Mouse (Mus musculus) skeletal muscle tissue, adult 2 months (tissue): ENCODE results near the gene Bmyc.
"Not testable (repeated sequence)": the region's sequence is repeated elsewhere in the genome, so short reads cannot be mapped to it uniquely, and the experiment has no call there.

Source experiments
- DNase-seq: peaks from one replicate; pipeline ENCODE4 v3.0.0-alpha.2; 2012; ENCODE audit warnings: low read depth, low spot score

The Bmyc gene

DNA sequence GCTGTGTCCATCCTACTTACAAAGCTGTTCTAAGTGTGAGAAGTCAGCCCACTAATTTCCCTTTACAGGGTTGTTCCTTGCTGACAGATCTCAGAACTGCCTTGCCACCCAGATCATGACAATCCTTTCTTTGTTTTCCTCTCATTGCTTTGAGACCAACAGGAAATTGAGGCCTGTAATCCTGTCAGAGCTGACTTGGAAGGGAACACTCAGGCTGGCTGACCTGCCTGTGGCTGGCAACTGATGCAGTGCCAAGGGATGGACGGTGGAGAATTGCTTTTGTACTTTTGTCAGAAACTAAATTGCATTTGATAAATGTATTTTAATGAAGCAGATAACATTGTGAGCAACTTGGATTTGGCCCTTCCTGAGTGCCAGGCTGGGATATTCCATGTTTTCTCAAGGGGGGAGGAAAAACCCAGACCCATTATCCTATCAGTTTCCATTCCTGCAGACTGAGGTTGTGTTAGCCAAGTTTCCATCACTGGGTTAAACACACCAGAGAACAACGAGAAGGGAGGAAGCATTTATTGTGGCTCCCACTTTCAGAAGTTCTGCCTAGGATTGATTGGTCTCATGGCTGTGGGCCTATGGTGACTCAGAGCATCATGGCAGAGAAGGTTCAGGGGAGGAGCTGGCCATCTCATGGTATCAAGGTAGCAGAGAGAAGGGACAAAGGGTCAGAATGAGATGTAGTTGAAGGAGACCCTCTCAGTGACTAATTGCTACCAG lies 26.8 kb downstream of the Bmyc start:
- no peak for DNase-seq

DNA sequence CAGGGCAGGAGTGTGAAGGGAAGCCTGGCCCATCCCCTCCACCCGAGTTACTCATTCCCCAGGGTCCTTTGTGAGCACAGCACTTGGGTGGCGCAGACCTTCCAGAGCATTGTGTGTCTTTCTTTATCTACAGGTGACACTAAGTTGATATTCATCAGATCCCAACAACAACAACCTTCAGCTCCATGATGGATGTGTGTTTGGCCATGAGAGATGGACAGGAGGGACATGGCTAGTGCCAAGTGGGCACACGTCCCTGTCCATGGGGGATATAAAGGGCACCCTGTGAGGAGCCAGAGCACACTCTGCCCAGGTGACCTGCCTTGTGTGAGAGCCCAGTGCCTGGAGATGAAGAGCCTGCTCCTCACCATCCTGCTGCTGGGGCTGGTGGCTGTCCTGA lies 30.2 kb downstream of the Bmyc start, which contains the start of gene Obp2b:
Obp2b (plus strand) TSS at position 301 of the 400 bp plus-strand sequence.
- not testable (repeated sequence) for DNase-seq

DNA sequence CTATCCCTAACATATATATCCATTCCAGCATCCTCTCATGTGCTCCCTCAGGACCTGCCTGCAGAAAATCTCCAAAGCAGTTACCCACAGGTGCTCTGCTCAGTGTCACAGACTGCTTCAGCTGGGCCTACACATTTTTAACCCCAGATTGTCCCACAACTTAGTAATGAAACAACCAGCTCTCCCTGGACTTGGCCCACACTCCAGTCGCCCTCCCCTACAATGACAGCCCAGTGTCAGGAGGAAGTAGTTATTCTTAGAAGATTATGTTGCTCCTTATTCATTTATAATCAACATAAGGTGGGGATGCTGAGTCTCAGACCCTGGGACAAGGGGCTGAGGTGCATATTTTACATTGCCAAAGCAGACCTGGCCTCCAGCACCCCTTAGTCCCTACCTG lies 35.1 kb downstream of the Bmyc start:
- DNase-seq = no peak

DNA sequence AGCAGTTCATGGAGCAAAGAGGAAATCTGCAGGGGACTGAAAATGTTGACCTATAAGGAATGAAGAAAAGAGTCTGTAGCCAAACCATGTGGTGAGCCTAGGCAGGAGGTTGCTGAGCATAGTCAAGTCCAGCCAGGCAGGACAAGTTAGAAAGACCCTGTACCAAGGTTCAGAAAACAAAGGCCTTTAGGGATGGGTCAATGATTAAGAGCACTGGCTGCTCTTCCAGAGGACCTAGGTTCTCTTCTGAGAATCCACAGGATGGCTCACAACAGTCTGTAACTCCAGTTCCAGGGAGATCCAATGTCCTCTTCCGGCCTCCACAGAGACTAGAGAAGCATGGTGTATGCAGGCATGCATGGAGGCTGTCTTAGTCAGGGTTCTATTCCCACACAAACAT lies 47.7 kb downstream of the Bmyc start:
- no peak for DNase-seq
